Mouse (Mus musculus) testis, adult 2 months (tissue): ENCODE data around the gene Bdh1.

Experiments
- CTCF ChIP-seq: fragments of 200-500 bp; IDR thresholded peaks from 2 replicates; pipeline ENCODE4 v1.5.1; 2012; ENCODE audit warnings: low read depth, mild to moderate bottlenecking, inconsistent platforms, low read length, moderate library complexity; ENCODE audit not compliant: control insufficient read depth, insufficient read depth, insufficient replicate concordance
- POLR2A ChIP-seq: fragments of 200-500 bp; IDR thresholded peaks from 2 replicates; pipeline ENCODE4 v1.6.1; 2012; ENCODE audit warnings: low read depth, mild to moderate bottlenecking, inconsistent platforms, low read length, moderate library complexity; ENCODE audit not compliant: control insufficient read depth

DNA sequence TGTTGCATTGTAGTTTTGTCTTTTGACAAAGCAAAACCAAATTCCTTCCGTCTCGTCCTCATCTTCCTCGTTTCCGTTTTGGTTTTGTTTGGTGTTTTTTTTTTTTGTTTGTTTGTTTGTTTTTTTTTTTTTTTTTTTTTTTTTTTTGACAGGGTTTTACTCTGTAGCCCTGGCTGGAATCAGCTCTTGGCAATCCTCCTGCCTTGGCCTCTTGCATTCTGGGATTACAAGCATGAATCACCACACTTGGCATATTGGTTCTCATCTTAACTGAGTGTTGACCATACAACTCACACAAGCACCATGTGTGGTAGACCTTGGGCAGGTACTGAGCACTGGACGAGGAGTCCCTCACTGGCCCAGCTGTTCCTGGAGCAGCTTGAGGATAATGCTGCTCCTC lies 63.3 kb downstream of the Bdh1 start:
- no peak for TF ChIP-seq POLR2A
- no peak for TF ChIP-seq CTCF
